Mouse (Mus musculus): ENCODE results near the gene Hmg20a.

- TF ChIP-seq CTCF (IDR thresholded peaks at IDR 0.05) (no peak), EP300 (IDR thresholded peaks at IDR 0.05) (no peak)
Measured at GRCm38 (mm10) chr9:56456426-56456825, 38.0 kb downstream of the Hmg20a start.

Data from lung, postnatal 0 days (tissue).